Mouse (Mus musculus) stomach, postnatal 0 days (tissue): Measurements from ENCODE around the gene Phkg2.

Source experiments
- CTCF ChIP-seq: IDR thresholded peaks from 2 replicates; pipeline ENCODE4 v1.5.1; 2016; ENCODE audit warnings: antibody characterized with exemption, low read depth, mild to moderate bottlenecking, moderate library complexity
- EP300 ChIP-seq: optimal IDR thresholded peaks from 2 replicates; pipeline ENCODE3; 2016; ENCODE audit warnings: antibody characterized with exemption

GRCm38 (mm10) chr7:127549116-127549835 lies 23.9 kb upstream of the Phkg2 start:
- TF ChIP-seq EP300 (no peak), CTCF (no peak)
